Mouse (Mus musculus): ENCODE measurements at regions not wholly inside any gene's neighbourhood (a gene's known extent, or its start where the extent isn't known, plus 50 kb on each side); places are given as distances from the start of the nearest gene placed in this dataset.
"Not testable (repeated sequence)": the region's sequence is repeated elsewhere in the genome, so short reads cannot be mapped to it uniquely, and the experiment has no call there.

GRCm38 (mm10) chr1:51614700-51615099 is 136.5 kb upstream of the Nabp1 start:
- intact Hi-C loops (cut with DNase I) = no loop called here
- DNase-seq = no peak

- DNase-seq = no peak
- intact Hi-C loops (cut with DNase I) = no loop called here
These were observed 131.1 kb upstream of the Nabp1 start for GRCm38 (mm10) chr1:51609295-51609694.

- DNase-seq = no peak
- intact Hi-C loops (cut with DNase I) = no loop called here
These were observed 129.2 kb upstream of the Nabp1 start for GRCm38 (mm10) chr1:51607437-51607855.

- intact Hi-C loops (cut with DNase I) = no loop called here
- DNase-seq = no peak
These were observed 123.8 kb upstream of the Nabp1 start for GRCm38 (mm10) chr1:51602071-51602470.

- no peak for DNase-seq
- intact Hi-C loops (cut with DNase I) = loop anchor here (2.0 kb wide), 1 partner anchor 142 kb away; no protein-coding TSS in a partner anchor
These were observed 122.2 kb upstream of the Nabp1 start for GRCm38 (mm10) chr1:51600425-51600824.

GRCm38 (mm10) chr1:51596935-51597820 is 119.0 kb upstream of the Nabp1 start:
- peak; percentile 28 to 73 for DNase-seq

GRCm38 (mm10) chr1:51594666-51595065 is 116.4 kb upstream of the Nabp1 start:
- DNase-seq = no peak
- intact Hi-C loops (cut with DNase I) = no loop called here

More at GRCm38 (mm10) chr1:51596935-51597820, 119.0 kb upstream of the Nabp1 start:
- intact Hi-C loops (cut with DNase I) = loop anchor here (1.0 kb wide), 1 partner anchor 131 kb away; no protein-coding TSS in a partner anchor

- no peak for DNase-seq
- intact Hi-C loops (cut with DNase I) = no loop called here
These were observed 115.6 kb upstream of the Nabp1 start for GRCm38 (mm10) chr1:51593621-51594441.

GRCm38 (mm10) chr1:51591886-51592285 is 113.7 kb upstream of the Nabp1 start:
- DNase-seq = no peak
- intact Hi-C loops (cut with DNase I) = no loop called here

- no peak for DNase-seq
- intact Hi-C loops (cut with DNase I) = no loop called here
These were observed 112.6 kb upstream of the Nabp1 start for GRCm38 (mm10) chr1:51590606-51591400.

GRCm38 (mm10) chr1:51584925-51585424 is 106.8 kb upstream of the Nabp1 start:
- intact Hi-C loops (cut with DNase I) = no loop called here
- DNase-seq = no peak

- intact Hi-C loops (cut with DNase I) = no loop called here
- no peak for DNase-seq
These were observed 105.6 kb upstream of the Nabp1 start for GRCm38 (mm10) chr1:51583871-51584270.

GRCm38 (mm10) chr1:51580074-51580473 is 101.8 kb upstream of the Nabp1 start:
- intact Hi-C loops (cut with DNase I) = no loop called here
- no peak for DNase-seq

- intact Hi-C loops (cut with DNase I) = no loop called here
- no peak for DNase-seq
These were observed 99.5 kb upstream of the Nabp1 start for GRCm38 (mm10) chr1:51577701-51578100.

- intact Hi-C loops (cut with DNase I) = no loop called here
- no peak for DNase-seq
These were observed 94.3 kb upstream of the Nabp1 start for GRCm38 (mm10) chr1:51572314-51573078.

GRCm38 (mm10) chr1:51569625-51570024 is 91.4 kb upstream of the Nabp1 start:
- intact Hi-C loops (cut with DNase I) = no loop called here
- no peak for DNase-seq

- intact Hi-C loops (cut with DNase I) = no loop called here
- DNase-seq = no peak
These were observed 88.0 kb upstream of the Nabp1 start for GRCm38 (mm10) chr1:51566170-51566649.

- intact Hi-C loops (cut with DNase I); DNase-seq: not testable (repeated sequence)
These were observed 78.4 kb upstream of the Nabp1 start for GRCm38 (mm10) chr1:51556616-51557015.

GRCm38 (mm10) chr1:51553738-51554137 is 75.5 kb upstream of the Nabp1 start:
- intact Hi-C loops (cut with DNase I) = no loop called here
- no peak for DNase-seq

Data from gastrocnemius, postnatal 36 days (tissue).